Mouse (Mus musculus): ENCODE data around the gene Ttll11.

- no peak for TF ChIP-seq CTCF (IDR thresholded peaks at IDR 0.05; ENCODE audit: borderline replicate concordance, control insufficient read depth, extremely low read depth, insufficient read depth, low read length, poor library complexity)
- no peak for TF ChIP-seq POLR2A (IDR thresholded peaks at IDR 0.05; ENCODE audit: control insufficient read depth, extremely low read depth, insufficient read depth, low read length, poor library complexity)
Observed at GRCm38 (mm10) chr2:36021385-36022159, 41.9 kb upstream of the Ttll11 start.
